Mouse (Mus musculus) thymus, postnatal 14 days (tissue): ENCODE measurements around the gene 0610037L13Rik.

Experiments used
- DNase-seq: peaks from one replicate; pipeline ENCODE4 v3.0.0; 2021

0610037L13Rik gene

GRCm38 (mm10) chr4:107889731-107890432, at the start of gene 0610037L13Rik:
Gene 0610037L13Rik (plus strand): TSS chr4:107889813.
- peak; percentile 94 for DNase-seq

- no peak for DNase-seq
Observed at GRCm38 (mm10) chr4:107843687-107844086, 45.9 kb upstream of the 0610037L13Rik start.

GRCm38 (mm10) chr4:107844971-107845370, 44.6 kb upstream of the 0610037L13Rik start:
- peak; percentile 74 for DNase-seq

GRCm38 (mm10) chr4:107846795-107847194, 42.8 kb upstream of the 0610037L13Rik start:
- no peak for DNase-seq

- no peak for DNase-seq
Observed at GRCm38 (mm10) chr4:107848546-107848945, 41.1 kb upstream of the 0610037L13Rik start.

GRCm38 (mm10) chr4:107849621-107850020, 40.0 kb upstream of the 0610037L13Rik start:
- DNase-seq: no peak

GRCm38 (mm10) chr4:107850091-107850490, 39.5 kb upstream of the 0610037L13Rik start:
- DNase-seq: no peak

GRCm38 (mm10) chr4:107853333-107853732, 36.3 kb upstream of the 0610037L13Rik start:
- no peak for DNase-seq

- DNase-seq: no peak
Observed at GRCm38 (mm10) chr4:107853836-107854235, 35.8 kb upstream of the 0610037L13Rik start.

- DNase-seq: no peak
Observed at GRCm38 (mm10) chr4:107856958-107857686, 32.5 kb upstream of the 0610037L13Rik start.

- DNase-seq: no peak
Observed at GRCm38 (mm10) chr4:107858995-107859394, 30.6 kb upstream of the 0610037L13Rik start.

- DNase-seq: no peak
Observed at GRCm38 (mm10) chr4:107864866-107865265, 24.7 kb upstream of the 0610037L13Rik start.

GRCm38 (mm10) chr4:107879254-107880050, 10.2 kb upstream of the 0610037L13Rik start, which contains the start of gene Magoh:
Gene Magoh (plus strand): TSS chr4:107879755.
- peak; percentile 97 for DNase-seq

GRCm38 (mm10) chr4:107881631-107882030, 8.0 kb upstream of the 0610037L13Rik start:
- DNase-seq: no peak

- DNase-seq: no peak
Observed at GRCm38 (mm10) chr4:107886371-107886770, 3.2 kb upstream of the 0610037L13Rik start.

GRCm38 (mm10) chr4:107889385-107889730, 255 bp upstream of the 0610037L13Rik start:
- DNase-seq: no peak

- DNase-seq: no peak
Observed at GRCm38 (mm10) chr4:107892663-107893062, 3.0 kb downstream of the 0610037L13Rik start.

GRCm38 (mm10) chr4:107899211-107899927, 9.8 kb downstream of the 0610037L13Rik start:
- DNase-seq: no peak

- no peak for DNase-seq
Observed at GRCm38 (mm10) chr4:107900206-107900605, 10.6 kb downstream of the 0610037L13Rik start.

GRCm38 (mm10) chr4:107904252-107904651, 14.6 kb downstream of the 0610037L13Rik start:
- no peak for DNase-seq

- no peak for DNase-seq
Observed at GRCm38 (mm10) chr4:107906561-107906960, 16.9 kb downstream of the 0610037L13Rik start.

- DNase-seq: no peak
Observed at GRCm38 (mm10) chr4:107910020-107910419, 20.4 kb downstream of the 0610037L13Rik start.

GRCm38 (mm10) chr4:107920336-107920735, 30.7 kb downstream of the 0610037L13Rik start:
- no peak for DNase-seq
